ENCODE assay signal across 23 mouse cellular contexts in genomic region chr19:11747298-11747697, GRCm38 (mm10). TPM values are rescaled to one million over a fixed set of nuclear protein-coding genes. Genes with fewer than 3 reads are reported as not detected.
DNase-seq lines count a peak whose midpoint lies in the region; ATAC-seq and TF ChIP-seq lines count a peak whose summit lies in the region.
"Had no signal": no experiment of that assay in that cellular context is flagged by ENCODE, and none has a peak within 500 bp of the region (broad histone marks: within the 10 kb centered on the region; RNA-seq: fewer than 3 reads in every experiment).

Gif (plus strand) TSS chr19:11747554.

- no peaks in the 10 kb centered on the region for H3K4me1 ChIP-seq in lung, embryonic 16.5 days (replicated peaks; ENCODE audit: control insufficient read depth, insufficient read depth, low read length)
- H3K4me1 ChIP-seq in lung, postnatal 0 days (ENCODE audit: insufficient read depth, low read depth, low read length) = no peaks in the 10 kb centered on the region
- H3K4me1 ChIP-seq in lung, adult 2 months (ENCODE audit: control insufficient read depth, insufficient read depth, low read length) = no peaks in the 10 kb centered on the region
- no peaks in the 10 kb centered on the region for H3K4me1 ChIP-seq in stomach, postnatal 0 days (replicated peaks; ENCODE audit: control insufficient read depth, insufficient read depth)

- no peak for TF ChIP-seq CTCF in lung, postnatal 0 days (IDR thresholded peaks at IDR 0.05)
- TF ChIP-seq CTCF in lung, adult 2 months (IDR thresholded peaks at IDR 0.05; ENCODE audit: insufficient read depth, low read length) = no peak
- TF ChIP-seq CTCF in stomach, postnatal 0 days (IDR thresholded peaks at IDR 0.05; ENCODE audit: low read depth) = no peak

- no peak within 1 kb of the TSS for H3K9ac ChIP-seq in lung, embryonic 16.5 days (ENCODE audit: low read length)
- no peak within 1 kb of the TSS for H3K9ac ChIP-seq in lung, postnatal 0 days (replicated peaks; ENCODE audit: low read depth)
- no peak within 1 kb of the TSS for H3K9ac ChIP-seq in stomach, postnatal 0 days (ENCODE audit: low read length)

- H3K9me3 ChIP-seq in lung, embryonic 16.5 days (ENCODE audit: control insufficient read depth, low read length) = no peaks in the 10 kb centered on the region
- no peaks in the 10 kb centered on the region for H3K9me3 ChIP-seq in lung, postnatal 0 days (ENCODE audit: low read length)
- no peaks in the 10 kb centered on the region for H3K9me3 ChIP-seq in stomach, postnatal 0 days (ENCODE audit: control insufficient read depth, low read length)
- H3K9me3 ChIP-seq: G1E had no signal

- no peak for DNase-seq in lung, postnatal 14 days
- peak; percentile 37 for DNase-seq in lung, postnatal 0 days (ENCODE audit: low spot score)
- DNase-seq in lung, adult 2 months = no peak
- no peak for DNase-seq in stomach, postnatal 0 days (ENCODE audit: low spot score)
- no peak for DNase-seq in spleen, postnatal 10 days (ENCODE audit: low spot score in 2 of 2)
- DNase-seq: adrenal gland, adult 2 months; adrenal gland, adult 8-10 months; adrenal gland, postnatal 10 days; adrenal gland, postnatal 14 days; adrenal gland, postnatal 25 days; adrenal gland, postnatal 36 days; B cell, adult 2 months; cerebellum, adult 11 months; cerebellum, adult 11-12 months; cerebellum, adult 18-20 months had no signal

- 62% methylated on average over 2 of the region's 2 CpGs for WGBS in lung, embryonic 16.5 days
- 45% methylated on average over 2 of the region's 2 CpGs for WGBS in lung, postnatal 0 days
- 58% methylated on average over 2 of the region's 2 CpGs for WGBS in lung, adult 2 months
- 83% methylated on average over 2 of the region's 2 CpGs for WGBS in stomach, postnatal 0 days

- no peak within 1 kb of the TSS for H3K4me2 ChIP-seq in lung, embryonic 16.5 days (ENCODE audit: low read depth, low read length)
- H3K4me2 ChIP-seq in lung, postnatal 0 days (replicated peaks; ENCODE audit: low read depth, low read length) = no peak within 1 kb of the TSS
- H3K4me2 ChIP-seq in stomach, postnatal 0 days (replicated peaks; ENCODE audit: low read depth) = no peak within 1 kb of the TSS

- H3K4me3 ChIP-seq in lung, embryonic 16.5 days (ENCODE audit: low read length) = no peak within 1 kb of the TSS
- no peak within 1 kb of the TSS for H3K4me3 ChIP-seq in lung, postnatal 0 days (ENCODE audit: low read depth, low read length)
- no peak within 1 kb of the TSS for H3K4me3 ChIP-seq in lung, adult 2 months (replicated peaks; ENCODE audit: extremely low read depth, low read depth, low read length)
- no peak within 1 kb of the TSS for H3K4me3 ChIP-seq in stomach, postnatal 0 days (ENCODE audit: low read depth, low read length)

- no peaks in the 10 kb centered on the region for H3K27me3 ChIP-seq in lung, embryonic 16.5 days (ENCODE audit: control insufficient read depth, insufficient read depth, low read depth, low read length)
- no peaks in the 10 kb centered on the region for H3K27me3 ChIP-seq in lung, postnatal 0 days (replicated peaks; ENCODE audit: insufficient read depth, low read length)
- H3K27me3 ChIP-seq in stomach, postnatal 0 days (ENCODE audit: control insufficient read depth, insufficient read depth, low read length) = no peaks in the 10 kb centered on the region
- H3K27me3 ChIP-seq: CH12.LX, Patski had no signal

- peak; percentile 65 for ATAC-seq in lung, embryonic 16.5 days (ENCODE audit: low read depth)
- peak; percentile 72 for ATAC-seq in lung, postnatal 0 days
- ATAC-seq in stomach, postnatal 0 days (ENCODE audit: low FRiP score, low TSS enrichment) = no peak
- ATAC-seq: activated CD4-positive, CD25-positive, alpha-beta regulatory T cell, adult 4 months; CD4-positive, CD25-positive, alpha-beta regulatory T cell, adult 4 months; Patski had no signal

- no peak for TF ChIP-seq EP300 in lung, postnatal 0 days (IDR thresholded peaks at IDR 0.05)
- TF ChIP-seq EP300 in stomach, postnatal 0 days (optimal IDR thresholded peaks at IDR 0.05) = no peak

- no peak within 1 kb of the TSS for H3K27ac ChIP-seq in lung, embryonic 16.5 days (ENCODE audit: low read length)
- H3K27ac ChIP-seq in lung, postnatal 0 days (ENCODE audit: low read length) = no peak within 1 kb of the TSS
- H3K27ac ChIP-seq in stomach, postnatal 0 days (replicated peaks) = no peak within 1 kb of the TSS

- H3K36me3 ChIP-seq in lung, embryonic 16.5 days (ENCODE audit: control insufficient read depth, insufficient read depth, low read length) = no peaks in the 10 kb centered on the region
- no peaks in the 10 kb centered on the region for H3K36me3 ChIP-seq in lung, postnatal 0 days (ENCODE audit: insufficient read depth, low read length)
- H3K36me3 ChIP-seq in stomach, postnatal 0 days (ENCODE audit: control insufficient read depth, insufficient read depth, low read length) = no peaks in the 10 kb centered on the region
- H3K36me3 ChIP-seq: G1E had no signal

- no peak for TF ChIP-seq POLR2A in lung, adult 2 months (IDR thresholded peaks at IDR 0.05; ENCODE audit: borderline replicate concordance, extremely low read depth, low read depth, low read length)

RNA-seq across cellular contexts. Expression of gene Gif, which starts in this region (rescaled TPM):
- 0.70 and 1.3 TPM in 2 replicates for polyA plus RNA-seq in lung, embryonic 16.5 days (2015; fragmentation: Nextera tagmentation; extraction: Ambion mirVana)
- polyA plus RNA-seq in lung, postnatal 0 days (2015; fragmentation: Nextera tagmentation; extraction: Ambion mirVana) = 10.9 and 15.7 TPM in 2 replicates
- polyA plus RNA-seq in lung, adult 2 months (2012; rRNA removed) = 0.14 and 0.18 TPM in 2 replicates
- 161 and 172 TPM in 2 replicates for polyA plus RNA-seq in stomach, postnatal 0 days (2015; fragmentation: Nextera tagmentation; extraction: Ambion mirVana)
- polyA plus RNA-seq: activated CD4-positive, CD25-positive, alpha-beta regulatory T cell, adult 4 months; adrenal gland, adult 2 months; brain, embryonic 14.5 days; C2C12; CD4-positive, CD25-positive, alpha-beta regulatory T cell, adult 4 months; G1E had no signal
